Comparison of ENCODE assay signal across 18 mouse cellular contexts in genomic region chr13:48284426-48284825, GRCm38 (mm10). TPM values are rescaled to one million over a fixed set of nuclear protein-coding genes. Genes with fewer than 3 reads are reported as not detected.
A peak's percentile ranks its signal among the peaks of the same experiment; 100 is the strongest.
DNase-seq lines count a peak whose midpoint lies in the region; ATAC-seq and TF ChIP-seq lines count a peak whose summit lies in the region.
"Had no signal": no experiment of that assay in that cellular context is flagged by ENCODE, and none has a peak within 500 bp of the region (broad histone marks: within the 10 kb centered on the region; RNA-seq: fewer than 3 reads in every experiment).

No protein-coding gene starts in this region.

- 63% methylated on average over 9 of the region's 9 CpGs for WGBS in limb, embryonic 14.5 days
- WGBS in limb, embryonic 10.5 days: 85% methylated on average over 9 of the region's 9 CpGs

- DNase-seq in limb, embryonic 14.5 days (ENCODE audit: low spot score): peak; percentile 26
- DNase-seq in limb, embryonic 10.5 days (ENCODE audit: low spot score): no peak
- peak; percentile 15 to 18 for DNase-seq in urinary bladder, postnatal 36 days (ENCODE audit: low spot score in 2 of 2)
- no peak for DNase-seq in urinary bladder, postnatal 4 days (ENCODE audit: low spot score in 2 of 2)
- peak; percentile 52 for DNase-seq in retina, embryonic 14.5 days (ENCODE audit: low spot score)
- DNase-seq in kidney, adult 11 months: no peak
- DNase-seq: adrenal gland, adult 2 months; adrenal gland, postnatal 25 days; cerebellum, adult 2 months; cerebellum, postnatal 10 days; embryo, embryonic 11 days; forebrain, postnatal 0 days; gastrocnemius, postnatal 25 days; heart, postnatal 4 days had no signal

- TF ChIP-seq POLR2A in limb, embryonic 14.5 days (IDR thresholded peaks at IDR 0.05; ENCODE audit: borderline replicate concordance, extremely low read depth, insufficient read depth, insufficient read length): no peak

- H3K9ac ChIP-seq in limb, embryonic 14.5 days (ENCODE audit: low read depth, low read length, severe bottlenecking): no peak overlapping the region
- H3K9ac ChIP-seq: embryonic facial prominence, embryonic 13.5 days; forebrain, embryonic 13.5 days; forebrain, postnatal 0 days; heart, embryonic 13.5 days; hindbrain, embryonic 12.5 days had no signal

- no peak for ATAC-seq in limb, embryonic 14.5 days (ENCODE audit: low FRiP score, low read depth)
- ATAC-seq: forebrain, embryonic 13.5 days had no signal

- H3K4me2 ChIP-seq in limb, embryonic 14.5 days (replicated peaks; ENCODE audit: low read depth, low read length, severe bottlenecking): no peak overlapping the region
- H3K4me2 ChIP-seq: embryonic facial prominence, embryonic 13.5 days; forebrain, embryonic 13.5 days; heart, embryonic 13.5 days; hindbrain, embryonic 12.5 days had no signal

- no peaks in the 10 kb centered on the region for H3K27me3 ChIP-seq in limb, embryonic 14.5 days (ENCODE audit: control insufficient read depth, insufficient read depth, low read length)
- no peaks in the 10 kb centered on the region for H3K27me3 ChIP-seq in limb, embryonic 10.5 days (ENCODE audit: low read depth, poor library complexity, severe bottlenecking)
- H3K27me3 ChIP-seq: embryonic facial prominence, embryonic 13.5 days; forebrain, embryonic 13.5 days; heart, embryonic 13.5 days; hindbrain, embryonic 12.5 days had no signal

- H3K27ac ChIP-seq in limb, embryonic 14.5 days (replicated peaks; ENCODE audit: low read depth, low read length): no peak overlapping the region
- no peak overlapping the region for H3K27ac ChIP-seq in limb, embryonic 10.5 days
- H3K27ac ChIP-seq: embryonic facial prominence, embryonic 13.5 days; forebrain, embryonic 13.5 days; heart, embryonic 13.5 days; hindbrain, embryonic 12.5 days had no signal

- H3K9me3 ChIP-seq in limb, embryonic 14.5 days (ENCODE audit: control insufficient read depth, low read length): no peaks in the 10 kb centered on the region
- H3K9me3 ChIP-seq in limb, embryonic 10.5 days (replicated peaks): no peaks in the 10 kb centered on the region
- H3K9me3 ChIP-seq: embryonic facial prominence, embryonic 13.5 days; forebrain, embryonic 13.5 days; heart, embryonic 13.5 days; hindbrain, embryonic 12.5 days had no signal

- no peak overlapping the region for H3K4me3 ChIP-seq in limb, embryonic 14.5 days (replicated peaks; ENCODE audit: low read length)
- no peak overlapping the region for H3K4me3 ChIP-seq in limb, embryonic 10.5 days
- H3K4me3 ChIP-seq: embryonic facial prominence, embryonic 13.5 days; forebrain, embryonic 13.5 days; heart, embryonic 13.5 days; hindbrain, embryonic 12.5 days had no signal

- no peaks in the 10 kb centered on the region for H3K4me1 ChIP-seq in limb, embryonic 14.5 days (ENCODE audit: control insufficient read depth, insufficient read depth, low read length)
- peaks cover 8% of the 10 kb centered on the region for H3K4me1 ChIP-seq in limb, embryonic 10.5 days
- H3K4me1 ChIP-seq: heart, embryonic 13.5 days had no signal

- H3K36me3 ChIP-seq in limb, embryonic 14.5 days (ENCODE audit: control insufficient read depth, insufficient read depth, low read length): no peaks in the 10 kb centered on the region
- no peaks in the 10 kb centered on the region for H3K36me3 ChIP-seq in limb, embryonic 10.5 days
- H3K36me3 ChIP-seq: embryonic facial prominence, embryonic 13.5 days; heart, embryonic 13.5 days; hindbrain, embryonic 12.5 days had no signal

RNA-seq across cellular contexts. Expression of gene Id4, which starts 23.4 kb away (rescaled TPM):
- 10.5 and 11.6 TPM in 2 replicates for polyA plus RNA-seq in limb, embryonic 14.5 days (2012; rRNA removed)
- 8.3 and 9.3 TPM in 2 replicates for polyA plus RNA-seq in limb, embryonic 14.5 days (2014; fragmentation: Nextera tagmentation; extraction: Ambion mirVana)
- polyA plus RNA-seq in limb, embryonic 10.5 days (2016; fragmentation: Nextera tagmentation; extraction: Ambion mirVana): 1.3 and 2.9 TPM in 2 replicates

Comparison
In these comparisons a context has a peak if more than half of its experiments do, and no peak if none do; other contexts are left out.
1. DNase-seq: peak in limb, embryonic 14.5 days (single experiment), urinary bladder, postnatal 36 days (2 of 2) and retina, embryonic 14.5 days (single experiment); none in limb, embryonic 10.5 days (single experiment), urinary bladder, postnatal 4 days (0 of 2) and kidney, adult 11 months (single experiment).